Mouse (Mus musculus) layer of hippocampus, adult 9-11 months (tissue): ENCODE results near the gene Rnf181.

Source experiments
- DNase-seq: peaks from one replicate; pipeline ENCODE4 v3.0.0; 2022

Gene Rnf181

DNA sequence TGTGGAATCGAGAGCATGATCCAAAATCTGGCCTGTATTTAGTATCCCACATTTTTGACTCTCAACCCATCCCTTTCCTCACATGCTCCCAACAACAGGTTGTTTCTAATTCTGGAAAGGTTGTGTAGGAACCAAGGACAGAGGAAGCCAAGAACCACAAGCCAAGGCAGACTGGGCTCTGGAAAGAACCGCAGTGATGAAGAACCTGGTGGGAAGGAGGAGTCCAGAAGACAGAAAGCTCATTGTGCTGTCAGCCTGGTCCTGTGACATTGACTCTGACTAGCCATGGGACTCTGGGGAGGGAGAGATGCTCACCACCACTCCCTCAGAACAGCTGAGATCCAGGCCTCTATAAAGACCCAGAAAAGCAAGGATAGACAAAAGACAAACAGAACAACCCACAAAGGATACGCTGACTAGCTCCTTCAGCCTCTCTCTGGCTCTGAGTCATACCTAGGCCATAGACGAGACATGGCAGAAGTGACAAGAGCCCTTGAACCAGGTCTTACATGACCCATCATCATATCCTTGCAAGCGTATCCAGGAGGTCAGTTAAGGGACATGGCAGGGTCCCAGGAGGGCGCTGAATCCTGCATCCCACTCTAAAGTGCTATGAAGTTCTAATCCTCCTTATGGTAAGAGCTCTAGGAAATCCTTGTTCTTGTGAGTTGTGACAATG lies 16.5 kb upstream of the Rnf181 start:
- DNase-seq: no peak

DNA sequence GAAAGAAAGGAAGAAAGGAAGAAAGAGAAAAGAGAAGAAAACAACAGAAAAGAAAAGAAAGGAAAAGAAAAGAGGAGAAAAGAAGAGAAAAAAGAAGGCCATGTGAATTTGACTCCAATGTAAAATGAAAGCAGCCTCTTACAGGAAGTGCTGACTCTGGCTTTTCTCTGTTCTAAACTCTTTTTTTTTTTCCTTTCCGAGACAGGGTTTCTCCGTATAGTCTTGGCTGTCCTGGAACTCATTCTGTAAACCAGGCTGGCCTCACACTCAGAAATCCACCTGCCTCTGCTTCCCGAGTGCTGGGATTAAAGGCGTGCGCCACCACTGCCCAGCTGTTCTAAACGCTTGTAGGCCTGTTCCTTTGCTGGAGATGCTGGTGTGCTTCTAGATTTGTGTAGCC lies 15.7 kb upstream of the Rnf181 start:
- no peak for DNase-seq

DNA sequence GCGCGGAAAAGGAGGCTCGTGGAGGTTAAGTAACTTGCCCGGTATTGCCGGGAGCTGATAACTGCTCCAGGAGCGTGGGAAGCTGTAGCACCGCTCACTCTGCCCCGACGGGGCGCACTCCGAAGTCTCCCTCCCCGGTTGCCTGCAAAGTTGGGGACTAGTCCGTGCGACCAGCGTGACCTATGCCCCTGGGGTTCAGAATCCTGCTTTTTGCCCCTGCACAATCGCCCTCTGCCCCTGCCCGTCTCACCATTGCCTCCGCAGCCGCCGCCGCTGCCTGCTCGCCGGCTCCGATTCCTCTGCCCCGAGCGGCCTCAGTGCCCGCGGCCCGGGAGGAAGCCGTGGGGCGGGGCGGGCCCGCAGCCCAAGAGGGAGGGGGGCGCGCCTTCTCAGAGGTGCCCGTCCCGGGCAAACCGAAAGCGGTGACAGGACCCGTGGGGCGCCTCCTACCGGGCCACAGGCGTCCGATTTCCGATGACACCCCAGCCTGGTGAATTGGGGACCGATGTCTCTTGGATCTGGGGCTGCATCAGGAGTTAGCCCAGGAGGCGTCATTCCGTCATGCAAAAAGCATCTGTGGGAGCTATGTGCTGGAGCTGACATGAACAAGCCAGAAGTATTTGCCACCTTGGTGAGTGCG lies 13.5 kb upstream of the Rnf181 start, which contains the start of gene Vamp5:
TSS of gene Vamp5 (minus strand) at position 338 of the 640 bp plus-strand sequence.
- peak; percentile 57 for DNase-seq

DNA sequence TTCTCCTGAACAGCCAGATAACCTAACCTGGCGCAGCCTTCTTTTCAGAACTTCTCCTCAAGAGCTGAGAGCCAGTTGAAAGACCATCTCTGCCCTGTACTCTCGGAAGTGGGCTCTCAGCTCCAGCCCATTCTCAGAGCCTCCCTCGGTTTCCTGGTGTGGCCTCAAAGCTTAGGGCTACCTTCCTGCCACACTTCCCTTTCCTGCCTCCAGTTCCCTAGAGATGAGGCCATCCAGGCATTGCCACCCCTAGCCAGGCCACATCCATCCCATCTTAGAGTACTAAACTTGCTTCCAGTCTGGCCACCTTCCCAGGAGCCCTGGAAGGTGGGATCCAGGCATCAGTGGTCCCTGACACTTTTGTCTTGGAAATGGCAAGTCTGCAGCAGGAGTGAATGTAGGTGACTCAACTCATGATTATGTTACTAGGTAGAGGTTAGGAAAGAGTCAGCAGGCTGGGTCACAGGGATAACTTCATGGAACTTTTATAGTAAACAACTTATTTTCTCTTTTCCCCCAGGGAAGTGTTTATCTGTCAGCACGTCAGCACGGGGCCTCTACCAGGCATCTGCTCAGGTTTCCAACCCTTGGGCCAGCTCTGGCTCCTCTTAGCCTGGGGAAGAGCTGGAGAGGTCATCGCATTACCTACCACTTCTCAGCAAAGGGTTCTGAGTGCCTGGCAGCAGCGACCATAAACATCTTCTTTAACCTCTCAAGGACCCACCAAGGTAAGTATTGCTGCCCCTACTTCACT lies 12.8 kb upstream of the Rnf181 start:
- DNase-seq: no peak

- no peak for DNase-seq
These were observed 11.9 kb upstream of the Rnf181 start for GRCm38 (mm10) chr6:72378510-72379234.

- DNase-seq: no peak
These were observed 8.2 kb upstream of the Rnf181 start for GRCm38 (mm10) chr6:72374820-72375563.

- DNase-seq: no peak
These were observed 7.5 kb upstream of the Rnf181 start for GRCm38 (mm10) chr6:72374206-72374605.

- DNase-seq: no peak
These were observed 6.4 kb upstream of the Rnf181 start for GRCm38 (mm10) chr6:72373184-72373583.

DNA sequence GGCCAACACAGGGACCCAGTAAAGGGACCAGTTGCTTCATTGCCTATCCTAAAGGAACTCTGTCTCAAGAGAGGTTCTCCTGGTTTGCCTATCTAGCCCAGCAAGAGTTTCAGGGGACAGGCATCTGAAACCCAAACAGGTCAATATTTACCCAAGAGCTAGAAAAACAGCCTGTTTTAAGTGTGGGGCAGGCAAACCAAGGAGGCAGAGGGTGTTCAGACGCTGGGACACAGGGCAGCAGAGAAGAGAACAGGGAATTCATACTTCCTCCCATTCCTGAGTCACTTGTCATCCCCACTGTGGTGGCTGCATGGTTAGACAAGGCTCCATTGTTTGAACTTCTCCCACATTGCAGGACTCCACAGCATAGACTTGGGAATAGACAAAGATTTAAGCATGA lies 4.8 kb upstream of the Rnf181 start:
- DNase-seq: no peak

DNA sequence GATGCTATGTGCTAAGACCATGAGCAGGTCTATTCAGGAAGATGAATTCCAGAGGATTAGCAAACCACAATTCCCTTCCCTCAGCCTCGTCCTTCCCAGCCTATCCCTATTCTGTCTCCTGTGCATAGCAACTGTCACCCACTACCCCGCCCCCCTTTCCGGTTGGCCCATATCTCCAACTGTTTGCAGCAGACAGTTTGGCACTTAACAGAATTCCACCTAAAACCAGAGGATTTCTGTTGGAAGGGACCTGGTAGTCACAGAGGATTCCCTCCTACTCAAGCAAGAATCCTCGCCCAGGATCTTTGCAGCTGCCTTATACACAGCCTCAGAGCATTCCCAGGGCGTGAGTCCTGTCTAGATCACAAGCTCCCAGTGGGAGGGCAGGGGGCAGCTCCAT lies 4.4 kb upstream of the Rnf181 start:
- DNase-seq: peak; percentile 54

DNA sequence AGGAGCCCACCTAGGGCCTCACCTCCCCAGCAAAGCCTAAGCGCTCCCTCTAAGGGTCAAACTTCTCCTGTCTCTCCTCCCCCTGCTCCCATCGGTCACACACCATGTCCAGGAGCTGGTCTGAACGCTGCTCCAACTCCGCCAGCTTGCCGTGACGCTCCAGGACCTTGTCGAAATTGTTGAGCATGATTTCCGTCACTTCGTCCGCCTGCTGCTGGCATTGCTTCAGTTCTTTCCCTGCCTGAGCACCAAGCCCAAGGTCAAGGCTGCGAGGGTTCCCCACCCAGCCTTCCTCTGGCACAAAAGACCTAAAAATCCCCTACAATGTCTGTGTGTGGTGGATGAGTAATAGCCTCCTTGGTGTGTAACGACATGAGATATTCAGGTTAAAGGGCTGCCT lies 3.3 kb upstream of the Rnf181 start:
- DNase-seq: no peak

GRCm38 (mm10) chr6:72369557-72369956 lies 2.8 kb upstream of the Rnf181 start:
- no peak for DNase-seq

- no peak for DNase-seq
These were observed 761 bp upstream of the Rnf181 start for GRCm38 (mm10) chr6:72367460-72367974.

- no peak for DNase-seq
These were observed 452 bp downstream of the Rnf181 start for GRCm38 (mm10) chr6:72366304-72366703.

- no peak for DNase-seq
These were observed 1.8 kb downstream of the Rnf181 start for GRCm38 (mm10) chr6:72364985-72365384.

GRCm38 (mm10) chr6:72364009-72364408 lies 2.7 kb downstream of the Rnf181 start:
- no peak for DNase-seq

DNA sequence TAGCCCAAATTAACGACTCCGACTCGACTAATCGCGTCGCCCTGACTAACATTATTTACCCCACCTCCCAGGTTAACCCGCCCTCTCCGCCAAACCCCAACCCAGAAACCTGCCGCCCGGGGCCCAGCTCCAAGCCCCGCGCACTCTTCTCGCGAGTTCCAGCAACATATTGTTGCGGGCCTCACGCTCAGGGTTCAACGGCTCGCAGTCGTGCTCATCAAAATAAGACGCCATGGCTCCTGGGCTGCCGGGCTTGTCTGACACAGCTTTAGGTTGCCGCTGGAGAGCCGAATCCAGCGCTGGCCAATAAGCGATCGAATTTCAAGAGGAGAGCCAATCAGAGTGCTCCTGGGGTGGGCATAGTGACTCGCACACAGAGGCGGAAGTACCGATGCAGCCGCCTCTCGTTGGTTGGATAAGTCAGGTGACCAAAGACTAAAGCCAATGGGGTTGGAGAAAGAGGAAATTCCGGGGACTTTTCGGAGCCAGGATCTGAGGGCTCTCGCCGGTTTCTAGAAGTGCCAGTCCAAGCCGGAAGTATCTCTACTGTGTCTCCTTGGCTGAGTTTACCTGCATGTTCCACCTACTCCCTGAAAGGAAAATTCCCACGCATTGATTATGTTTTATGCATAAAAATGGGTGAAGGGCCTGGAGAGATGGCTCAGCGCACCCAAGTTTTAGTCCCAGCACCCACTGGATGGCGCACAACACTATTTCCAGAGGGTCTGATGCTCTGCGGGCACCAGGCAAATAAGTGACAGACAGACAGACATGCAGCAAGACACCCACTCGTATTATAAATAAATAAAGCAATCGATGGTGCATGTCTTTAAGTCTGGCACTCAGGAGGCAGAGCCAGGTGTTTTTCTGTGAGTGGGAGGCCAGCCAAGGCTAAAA lies 4.4 kb downstream of the Rnf181 start:
- DNase-seq: peak; percentile 99

DNA sequence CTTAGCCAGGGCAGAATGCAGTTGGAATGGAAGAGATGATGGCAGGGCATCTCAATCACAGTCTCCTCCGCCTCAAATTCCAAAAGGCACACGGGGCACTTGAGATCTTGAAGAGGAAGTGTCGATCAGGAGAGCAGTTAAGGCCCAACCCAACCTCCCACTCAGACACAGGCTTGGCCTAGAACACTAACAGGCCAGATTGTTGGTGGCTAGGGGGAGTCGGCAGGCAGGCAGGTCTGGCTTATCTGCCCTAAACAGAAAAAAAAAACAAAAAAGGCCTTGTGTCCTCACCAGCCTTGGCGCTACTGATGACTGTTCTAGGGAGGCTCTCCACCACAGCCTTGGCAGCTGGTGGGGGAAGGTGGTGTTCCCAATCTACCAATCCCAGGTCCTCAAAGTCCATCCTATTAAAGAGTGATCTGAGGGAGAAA lies 5.6 kb downstream of the Rnf181 start:
- DNase-seq: no peak

DNA sequence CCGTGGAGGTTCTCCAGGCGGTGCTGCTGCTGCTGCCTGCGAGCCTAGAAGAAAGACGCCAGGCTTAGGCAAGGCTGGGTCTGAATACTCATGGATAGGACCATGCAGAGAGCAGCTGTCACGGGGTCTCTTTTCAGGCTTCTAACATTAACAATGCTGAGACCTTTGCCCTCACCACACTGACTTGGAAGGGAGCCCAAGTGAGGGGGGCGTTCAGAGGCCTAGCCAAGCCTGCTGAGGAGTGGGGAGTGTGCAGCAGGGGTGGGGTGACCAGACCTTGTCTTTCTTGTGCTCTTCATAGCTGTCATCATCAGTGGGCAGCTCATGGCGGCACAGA lies 6.2 kb downstream of the Rnf181 start:
- DNase-seq: no peak

DNA sequence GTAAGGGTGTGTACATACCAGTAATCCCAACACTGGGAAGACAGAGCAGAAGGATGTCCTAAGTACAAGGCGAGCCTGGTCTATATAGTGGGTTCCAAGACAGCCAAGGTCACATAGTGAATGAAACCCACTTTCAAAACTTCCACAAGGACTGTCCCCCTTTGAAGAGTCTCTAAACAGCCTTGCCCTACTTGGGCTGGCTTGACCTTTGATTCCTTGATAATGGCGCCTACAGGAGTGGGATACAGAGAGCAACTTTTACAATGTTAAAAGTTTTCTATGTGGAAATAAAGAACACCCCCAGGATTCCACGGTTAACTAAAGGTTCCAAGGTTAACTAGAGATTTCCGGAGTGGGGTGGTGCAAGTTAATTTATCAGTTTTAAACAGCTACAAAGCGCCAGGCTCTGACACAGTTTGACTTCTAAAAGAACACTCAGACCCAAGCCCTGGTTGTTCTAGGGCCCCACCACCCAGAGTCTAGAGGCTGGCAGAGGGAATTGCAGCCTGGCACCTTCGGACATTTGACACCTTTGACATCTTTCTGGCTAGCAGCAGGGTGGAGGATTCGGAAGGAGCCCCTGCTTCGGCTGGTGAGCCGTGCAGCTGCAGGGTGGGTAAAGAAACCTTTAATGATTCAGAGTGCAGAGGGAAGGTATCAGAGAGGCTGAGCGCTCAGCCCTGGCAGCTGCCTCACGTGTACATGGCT lies 6.7 kb downstream of the Rnf181 start:
- DNase-seq: no peak

DNA sequence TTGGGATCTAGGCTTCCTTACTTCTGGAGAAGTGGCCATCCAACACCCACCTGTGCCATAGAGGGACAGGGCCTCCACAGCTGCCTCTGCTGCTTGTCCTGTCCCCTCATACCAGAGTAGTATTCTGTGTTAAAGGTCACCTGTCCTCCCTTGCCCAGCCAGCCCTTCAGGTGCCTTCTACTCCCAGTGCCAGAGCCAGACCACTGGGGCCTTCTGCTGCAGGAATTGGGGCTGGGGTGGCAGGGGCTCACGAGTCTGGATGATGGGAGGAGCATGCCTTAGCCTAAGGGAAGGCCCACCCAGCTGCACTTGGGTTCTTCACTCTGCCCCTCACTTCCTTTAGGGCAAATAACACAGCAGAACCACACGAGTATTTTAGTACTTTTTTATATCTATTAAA lies 7.4 kb downstream of the Rnf181 start:
- no peak for DNase-seq
